Mouse (Mus musculus): ENCODE data around the gene Krtap29-1.

Krtap29-1 gene

DNA sequence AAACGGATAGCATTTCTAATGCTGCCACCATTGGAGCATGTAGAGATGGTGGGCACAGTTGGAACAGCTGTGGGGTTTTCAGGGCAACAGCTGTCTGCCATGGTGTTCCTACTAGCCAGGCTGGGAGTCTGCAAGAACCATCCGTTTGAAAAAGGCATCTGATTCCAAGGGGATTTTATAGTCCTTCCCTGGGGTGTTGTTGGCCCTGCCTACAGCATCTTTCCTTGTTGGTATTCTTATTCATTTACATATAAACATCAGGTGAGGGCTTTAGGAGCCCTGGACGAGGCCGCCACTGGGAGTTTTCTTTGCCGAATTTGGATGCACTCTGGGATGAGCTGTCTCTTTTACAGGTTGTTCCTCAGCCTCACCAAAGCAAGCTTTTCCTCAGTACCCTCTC is at the start of gene Krtap29-1:
TSS of gene Krtap29-1 (minus strand) at position 101 of the 400 bp plus-strand sequence.
- no peak for DNase-seq

GRCm38 (mm10) chr11:100021438-100021837 is 42.6 kb upstream of the Krtap29-1 start:
- DNase-seq: no peak

GRCm38 (mm10) chr11:100019466-100019865 is 40.6 kb upstream of the Krtap29-1 start:
- DNase-seq: no peak

DNA sequence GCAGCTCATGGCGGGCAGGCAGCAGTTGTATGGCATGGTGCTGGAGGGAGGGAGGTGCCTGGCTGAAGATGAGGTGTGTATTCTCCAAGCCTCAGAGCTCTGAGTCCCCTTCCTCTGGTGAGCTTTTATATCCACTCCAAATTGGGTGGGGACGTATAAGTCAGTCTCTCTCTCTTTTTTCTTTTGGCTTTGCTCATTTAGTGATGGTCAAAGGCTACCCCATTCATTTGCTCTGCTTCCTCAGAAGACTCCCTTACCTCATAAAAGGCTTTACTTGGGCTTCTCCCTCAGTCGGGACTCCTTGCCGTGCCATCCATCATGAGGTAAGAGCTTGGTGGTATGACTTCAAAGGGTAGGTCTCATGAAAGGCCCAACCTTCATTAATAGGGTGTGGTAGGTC is 37.3 kb upstream of the Krtap29-1 start, which contains the start of gene Krt33a:
TSS of gene Krt33a (minus strand) at position 101 of the 400 bp plus-strand sequence.
- no peak for DNase-seq

DNA sequence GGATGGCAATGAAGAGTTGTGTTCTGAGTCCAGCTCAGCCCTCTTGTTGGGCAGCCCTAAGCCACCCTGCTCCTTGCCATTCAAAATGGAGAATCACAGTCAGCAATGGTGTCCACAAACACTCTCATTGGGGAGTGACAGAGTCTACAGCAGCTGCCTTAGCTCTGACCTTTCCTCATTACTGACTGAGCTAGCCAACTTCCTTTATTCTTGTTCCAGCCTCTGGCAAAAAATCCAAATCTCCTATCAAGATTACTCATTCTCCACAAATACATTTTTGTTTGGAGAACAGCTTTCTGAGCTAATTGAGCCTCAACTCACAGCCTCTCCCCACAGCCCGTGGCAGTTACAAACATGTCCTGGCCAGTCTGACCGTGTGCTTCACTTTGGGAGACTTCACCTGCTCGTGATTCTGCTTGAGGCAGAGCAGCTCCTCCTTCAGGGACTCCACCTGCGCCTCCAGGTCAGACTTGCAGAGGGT is 34.9 kb upstream of the Krtap29-1 start:
- DNase-seq: no peak

GRCm38 (mm10) chr11:100010682-100011081 is 31.8 kb upstream of the Krtap29-1 start:
- no peak for DNase-seq

DNA sequence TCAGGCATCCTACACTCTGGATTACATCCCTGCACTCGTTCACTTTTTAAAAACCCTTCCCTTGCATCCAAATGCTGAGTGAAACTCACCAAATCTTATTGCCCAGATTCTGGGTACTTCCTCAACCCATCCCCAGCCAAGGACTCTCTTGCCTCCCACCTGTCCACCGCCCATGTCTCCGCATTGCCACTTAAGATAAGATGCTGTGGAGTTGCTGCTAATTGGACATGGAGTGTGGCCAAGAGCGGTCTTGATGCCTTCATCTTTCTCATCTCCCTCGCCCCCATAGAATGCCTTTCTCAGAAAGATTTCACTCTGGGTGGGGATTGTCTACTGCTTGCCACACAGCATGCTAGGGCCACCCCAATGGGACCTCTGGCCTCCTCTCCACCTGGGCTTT is 29.5 kb upstream of the Krtap29-1 start:
- DNase-seq: no peak

DNA sequence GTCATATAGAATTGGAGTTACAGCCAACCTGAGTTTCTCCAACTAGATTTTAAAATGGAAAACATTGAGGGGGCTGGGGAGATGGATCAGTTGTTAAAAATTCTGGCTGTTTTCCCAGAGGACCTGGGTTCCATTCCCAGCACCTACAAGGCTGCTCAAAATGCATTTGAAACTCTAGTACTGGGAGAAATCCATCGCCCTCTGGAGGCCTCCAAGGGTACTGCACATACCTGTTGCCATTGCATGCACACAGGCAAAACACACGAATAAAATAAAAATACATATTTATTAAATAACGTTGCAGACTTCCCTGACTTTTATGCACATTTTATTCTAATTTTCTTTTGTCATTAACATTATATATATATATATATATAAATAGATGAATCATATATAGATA is 27.8 kb upstream of the Krtap29-1 start:
- peak in 1 of 2 experiments; percentile 12 for DNase-seq

DNA sequence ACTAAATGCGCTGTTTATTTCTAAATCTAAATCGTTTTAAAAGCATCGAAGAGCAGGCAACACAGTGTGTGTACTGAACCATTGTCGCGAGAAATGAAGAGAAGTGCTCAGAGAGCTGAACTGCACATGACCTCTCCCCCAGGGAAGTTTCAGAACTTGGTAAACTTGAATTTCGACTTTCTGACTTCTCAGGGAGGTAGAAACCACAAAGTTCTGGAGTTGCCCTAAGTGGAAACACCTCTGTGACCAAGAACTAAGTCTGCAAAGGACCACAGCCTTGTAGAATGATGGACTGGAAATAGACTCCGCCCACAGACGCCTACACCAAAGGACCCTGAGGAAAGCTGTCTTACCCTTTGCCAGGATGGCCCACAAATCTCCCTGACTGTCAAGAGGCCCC is 27.1 kb upstream of the Krtap29-1 start:
- DNase-seq: no peak

- DNase-seq: peak; percentile 70 to 71
Observed at GRCm38 (mm10) chr11:100004846-100005245, 26.0 kb upstream of the Krtap29-1 start.

DNA sequence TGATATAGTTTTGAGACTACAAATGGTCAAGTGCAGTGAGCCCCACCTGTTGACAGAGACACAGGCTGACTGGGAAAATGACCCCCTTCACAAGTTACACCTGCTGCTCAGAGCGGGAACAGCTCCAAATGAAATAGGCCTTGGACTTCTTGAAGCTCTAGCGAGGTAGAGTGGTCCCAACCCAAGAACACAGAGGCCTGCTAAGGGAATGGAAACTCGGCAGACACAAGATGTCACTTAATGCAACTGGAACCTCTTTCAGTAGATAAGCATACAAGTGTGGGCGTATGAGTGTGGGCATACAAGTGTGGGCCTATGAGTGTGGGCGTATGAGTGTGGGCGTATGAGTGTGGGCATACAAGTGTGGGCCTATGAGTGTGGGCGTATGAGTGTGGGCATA is 20.2 kb upstream of the Krtap29-1 start:
- DNase-seq: no peak

DNA sequence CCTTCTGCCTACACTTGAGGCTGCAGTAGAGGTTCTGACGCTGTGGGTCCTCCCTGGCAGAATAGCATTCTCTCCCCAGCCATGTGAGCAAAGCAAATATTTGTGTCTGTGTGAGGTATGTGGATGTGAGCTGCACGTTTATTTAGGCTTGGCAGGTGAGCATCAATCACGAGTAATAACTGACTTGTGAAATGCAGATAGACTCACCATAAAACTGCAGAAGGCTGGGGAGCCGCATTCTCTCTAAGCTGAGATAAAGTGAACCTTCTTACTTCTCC is 15.5 kb upstream of the Krtap29-1 start:
- DNase-seq: no peak

- DNase-seq: peak; percentile 10 to 21
Observed at GRCm38 (mm10) chr11:99993620-99994383, 14.9 kb upstream of the Krtap29-1 start, which contains the start of gene Krtap17-1. Gene Krtap17-1, minus strand, starts transcription at chr11:99993994.

GRCm38 (mm10) chr11:99990571-99990970 is 11.7 kb upstream of the Krtap29-1 start:
- no peak for DNase-seq

DNA sequence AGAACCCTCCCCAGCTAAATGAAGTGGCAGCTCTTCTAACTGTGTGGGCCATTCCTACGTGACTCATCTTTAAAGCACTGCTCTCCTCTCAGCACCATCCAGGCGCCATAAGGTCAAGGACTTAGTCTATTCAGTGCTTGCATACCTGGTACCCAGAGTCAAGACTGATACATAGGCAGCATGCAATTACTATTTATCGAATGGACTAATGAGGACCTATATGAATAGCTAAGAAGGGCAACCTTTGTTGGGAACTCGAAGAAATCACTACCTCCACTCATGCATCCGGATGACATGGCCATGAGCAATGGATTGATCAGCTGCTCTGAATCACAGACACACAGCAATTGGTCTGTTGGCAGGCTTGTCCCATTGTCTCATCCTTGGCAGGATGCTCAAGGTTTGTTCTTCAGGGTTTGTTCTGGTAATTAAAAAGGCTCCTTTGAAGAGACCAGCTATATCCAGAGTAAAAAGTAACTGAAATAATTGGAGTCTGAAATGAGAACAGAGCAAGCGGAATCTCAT is 11.1 kb upstream of the Krtap29-1 start:
- DNase-seq: no peak

DNA sequence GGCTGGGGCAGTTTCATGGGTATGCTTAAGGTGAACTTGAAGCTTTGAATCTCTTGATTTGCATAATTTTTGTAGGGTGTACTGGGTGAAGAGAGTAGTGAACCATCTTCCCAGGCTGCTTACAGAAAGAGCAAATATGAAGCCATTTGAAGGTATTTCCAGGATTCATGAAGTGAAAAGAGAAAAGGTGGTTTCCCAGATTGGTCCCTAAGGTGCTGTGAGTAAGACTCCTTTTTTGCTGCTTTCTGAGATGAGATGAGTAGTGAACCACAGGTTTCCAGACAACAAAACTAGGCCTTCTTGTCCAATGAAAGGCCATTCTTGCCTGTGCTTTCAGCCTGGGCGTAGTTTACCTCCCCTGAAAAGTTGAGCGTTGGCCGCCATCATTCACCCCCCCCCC is 9.7 kb upstream of the Krtap29-1 start:
- no peak for DNase-seq

GRCm38 (mm10) chr11:99986180-99986647 is 7.4 kb upstream of the Krtap29-1 start, which contains the start of gene Krtap16-1:
Gene Krtap16-1, minus strand, starts transcription at chr11:99986597.
- DNase-seq: no peak

GRCm38 (mm10) chr11:99985291-99986092 is 6.6 kb upstream of the Krtap29-1 start:
- DNase-seq: peak; percentile 27 to 46

- DNase-seq: no peak
Observed at GRCm38 (mm10) chr11:99983442-99983841, 4.6 kb upstream of the Krtap29-1 start.

- no peak for DNase-seq
Observed at GRCm38 (mm10) chr11:99982731-99983130, 3.9 kb upstream of the Krtap29-1 start.

GRCm38 (mm10) chr11:99965961-99966360 is 12.9 kb downstream of the Krtap29-1 start:
- DNase-seq: no peak

DNA sequence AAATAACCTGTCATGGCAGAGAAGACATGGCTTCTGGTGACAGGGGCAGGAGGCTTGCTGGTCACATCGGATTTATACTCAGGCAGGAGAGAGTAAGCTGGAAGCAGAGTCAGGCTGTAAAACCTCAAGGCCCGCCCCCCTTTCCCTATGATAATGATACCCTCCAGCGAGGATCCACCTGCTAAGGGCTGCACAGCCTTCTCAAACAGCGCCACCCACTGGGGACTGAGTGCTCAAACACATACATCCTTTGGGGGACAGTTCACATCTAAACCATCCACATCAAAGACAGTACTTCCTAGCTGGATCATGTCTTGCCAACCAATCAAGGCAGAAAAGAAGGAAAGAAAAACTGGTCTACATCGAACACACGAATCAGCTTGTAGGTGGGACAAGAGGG is 14.6 kb downstream of the Krtap29-1 start:
- peak in 1 of 2 experiments; percentile 9 for DNase-seq

- DNase-seq: no peak
Observed at GRCm38 (mm10) chr11:99948175-99948574, 30.7 kb downstream of the Krtap29-1 start, which contains the start of gene Krtap9-5. Gene Krtap9-5, plus strand, starts transcription at chr11:99948475.

Measured in kidney, postnatal 4 days (tissue).